Mouse (Mus musculus) layer of hippocampus, postnatal 25 days (tissue): Measurements from ENCODE around the gene Gm20458. TPM values are rescaled to one million over a fixed set of nuclear protein-coding genes. Genes with fewer than 3 reads are reported as not detected.

Experiments
- DNase-seq, 2 experiments: peaks; one replicate each; pipeline ENCODE4 v3.0.0; 2022; ENCODE audit warnings: mixed read lengths in 2 of 2, low spot score in 1 of 2; ENCODE audit errors: extremely low spot score in 1 of 2
- total RNA-seq, 2 experiments: library from RNA; stranded (reverse); gene quantifications; 2 replicates each; pipeline ENCODE4 v1.2.3; 2021

Gm20458 gene
- total RNA-seq, 2 experiments from 2014 or later, result 3.9 to 11.3 TPM

DNA sequence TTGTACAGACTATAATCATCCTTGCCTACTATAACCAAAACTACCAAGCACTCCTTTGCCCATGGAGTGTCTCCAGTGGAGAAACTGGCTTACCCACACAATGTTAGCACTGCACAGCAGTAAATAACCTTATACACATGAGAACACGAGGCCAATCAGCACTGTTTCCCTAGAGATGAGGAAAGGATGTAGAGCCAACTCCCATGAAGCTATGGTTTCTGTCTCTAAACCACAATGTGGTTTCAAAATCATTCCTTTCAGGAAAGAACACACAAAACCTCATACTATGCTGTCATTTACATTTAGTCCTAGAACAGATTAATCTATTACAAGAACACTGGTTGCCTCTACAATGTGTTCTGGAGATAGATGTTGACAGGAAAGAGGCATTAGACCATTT, 35.6 kb downstream of the Gm20458 start:
- no peak for DNase-seq

DNA sequence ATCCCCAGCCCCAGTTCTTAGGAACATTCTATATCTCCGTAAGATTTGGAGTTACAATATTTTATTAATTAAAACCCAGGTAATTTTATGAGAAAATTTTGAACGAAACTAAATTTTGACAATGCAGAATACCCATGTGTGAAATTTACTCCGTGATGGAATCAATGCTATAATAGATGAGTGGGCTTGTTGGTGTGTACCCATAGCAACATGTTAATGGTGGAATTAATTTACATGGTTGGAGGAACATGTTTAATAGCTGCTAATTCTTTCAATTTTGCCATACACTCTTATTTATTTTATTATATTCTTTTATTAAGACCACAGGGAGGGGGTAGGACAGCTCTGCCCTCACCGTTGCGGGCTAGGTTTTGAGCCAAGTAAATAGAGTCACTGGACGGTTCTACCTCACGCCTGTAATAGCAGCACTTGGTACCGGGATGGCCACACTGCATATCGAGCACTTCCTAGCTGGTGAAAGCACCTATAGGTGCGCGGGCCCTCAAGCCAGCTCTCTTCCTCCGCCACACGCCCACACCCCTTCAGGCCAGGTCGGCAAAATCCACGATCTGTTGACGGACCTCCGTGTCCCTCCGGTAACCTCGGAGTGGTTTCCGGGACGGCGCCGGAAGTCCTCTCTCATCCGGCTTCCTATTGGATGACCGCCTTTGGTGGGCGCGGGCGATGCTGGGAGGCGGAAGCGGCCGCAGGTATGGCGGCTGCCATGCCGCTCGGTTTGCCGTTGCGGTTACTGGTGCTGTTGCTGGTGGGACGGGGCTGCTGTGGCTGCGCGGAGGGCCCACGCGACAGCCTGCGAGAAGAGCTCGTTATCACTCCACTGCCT, 36.3 kb downstream of the Gm20458 start, which contains the start of gene Pigt:
TSS of gene Pigt (plus strand) at position 674 of the 844 bp plus-strand sequence.
- DNase-seq, result peak; percentile 74 to 78

DNA sequence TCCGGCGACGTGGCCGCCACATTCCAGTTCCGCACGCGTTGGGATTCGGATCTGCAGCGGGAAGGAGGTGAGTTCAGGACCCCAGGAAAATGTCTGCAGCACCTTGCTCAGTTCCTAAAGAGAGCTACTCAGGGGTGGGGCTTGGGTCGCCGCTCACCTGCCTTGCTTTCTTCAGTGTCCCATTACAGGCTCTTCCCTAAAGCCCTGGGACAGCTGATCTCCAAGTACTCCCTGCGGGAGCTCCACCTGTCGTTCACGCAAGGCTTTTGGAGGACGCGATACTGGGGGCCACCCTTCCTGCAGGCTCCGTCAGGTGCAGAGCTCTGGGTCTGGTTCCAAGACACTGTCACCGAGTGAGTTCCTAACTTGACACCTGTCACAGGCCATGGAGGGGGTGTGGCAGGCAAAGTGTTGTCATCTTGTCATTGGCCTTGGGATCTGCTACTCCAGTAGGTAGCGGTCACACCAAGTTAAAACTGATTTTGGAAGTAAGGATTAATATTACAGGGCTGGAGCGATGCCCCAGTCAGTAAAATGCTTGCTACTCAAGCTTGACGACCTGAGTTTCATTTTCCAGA, 37.0 kb downstream of the Gm20458 start:
- DNase-seq, result no peak

DNA sequence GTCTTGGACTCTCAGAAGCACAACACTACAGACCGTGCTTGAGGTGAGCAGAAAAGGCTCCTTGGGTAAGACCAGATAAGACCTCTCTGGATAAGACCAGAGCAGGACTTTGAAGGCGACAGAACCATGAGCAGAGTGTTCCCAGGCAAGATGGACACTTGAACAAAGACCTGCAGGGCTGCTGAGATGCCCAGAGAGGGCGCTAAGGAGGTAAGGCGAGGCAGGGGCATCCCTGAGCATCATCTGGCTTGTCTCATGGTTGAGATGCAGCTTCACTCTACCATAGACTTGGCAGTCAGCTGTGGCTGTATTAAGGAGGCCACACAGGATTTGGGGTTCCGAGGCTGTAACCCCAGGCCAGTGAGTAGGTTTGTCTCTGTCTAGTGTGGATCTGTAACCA, 38.5 kb downstream of the Gm20458 start:
- DNase-seq, result no peak

DNA sequence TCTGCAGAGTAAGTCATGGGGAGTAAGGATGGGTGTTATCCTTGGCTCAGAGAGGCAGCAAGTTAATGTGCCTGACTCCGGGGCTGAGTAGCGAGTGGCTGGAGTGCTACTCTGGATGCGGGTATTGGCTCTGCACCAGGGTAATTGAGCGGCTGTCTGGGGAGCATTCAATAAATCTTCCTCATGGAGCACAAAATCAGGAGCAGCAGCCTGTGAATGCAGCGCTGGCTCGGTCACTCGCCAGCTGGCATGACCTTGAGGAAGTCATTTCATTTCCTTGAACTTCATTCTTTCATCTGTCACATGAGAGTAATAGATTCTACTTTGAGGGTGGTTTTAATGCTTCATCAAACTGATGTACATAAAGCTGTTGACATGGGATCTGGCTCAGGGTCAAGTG, 39.7 kb downstream of the Gm20458 start:
- no peak for DNase-seq

DNA sequence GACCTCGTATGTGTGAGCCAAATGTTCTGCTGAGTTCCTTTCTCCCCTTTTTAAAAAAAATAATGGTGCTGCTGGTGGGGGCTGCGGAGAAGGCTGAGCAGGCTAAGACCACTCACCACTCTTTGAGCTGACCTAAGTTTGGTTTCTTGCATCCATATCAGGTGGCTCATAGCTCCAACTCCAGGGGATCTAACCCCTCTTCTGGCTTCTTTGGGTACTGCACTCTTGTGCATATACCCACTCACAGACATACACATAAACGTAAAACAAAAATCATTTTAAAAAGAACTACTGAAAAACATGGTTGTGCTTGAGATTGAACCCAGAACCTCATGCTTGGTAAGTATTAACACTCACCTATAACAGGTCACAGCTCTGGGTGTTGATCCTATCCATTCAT, 44.2 kb downstream of the Gm20458 start:
- DNase-seq, result no peak

DNA sequence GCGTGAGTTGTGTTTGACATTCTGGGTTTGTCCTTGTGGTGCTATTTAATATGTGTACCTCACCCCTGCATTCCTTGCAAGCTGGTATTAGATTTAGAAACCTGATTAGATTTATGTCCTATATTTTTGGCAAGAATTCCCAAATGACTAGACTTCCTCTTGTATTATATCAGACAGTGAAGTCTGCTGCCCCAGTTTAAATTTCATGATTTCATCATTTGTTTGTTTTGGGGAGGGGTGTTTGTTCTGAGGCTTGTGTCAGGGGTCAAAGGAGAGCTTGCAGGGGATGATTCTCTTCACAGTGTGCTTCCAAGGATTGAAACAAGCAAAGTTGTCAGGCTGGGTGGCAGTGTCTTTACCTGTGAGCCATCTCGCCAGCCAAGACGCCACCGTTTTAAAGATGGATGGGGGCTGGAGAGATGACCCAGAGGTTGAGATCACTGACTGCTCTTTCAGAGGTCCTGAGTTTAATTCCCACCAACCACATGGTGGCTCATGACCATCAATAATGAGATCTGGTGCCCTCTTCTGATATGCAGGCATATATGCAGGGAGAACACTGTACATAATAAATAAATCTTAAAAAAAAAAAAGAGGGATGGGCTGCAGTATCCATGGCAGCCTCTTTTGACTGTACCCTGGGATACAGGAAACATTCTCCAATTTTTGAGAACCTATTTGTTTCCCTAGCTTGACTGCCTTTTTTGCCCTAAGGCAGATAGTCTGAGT, 45.0 kb downstream of the Gm20458 start:
- no peak for DNase-seq

DNA sequence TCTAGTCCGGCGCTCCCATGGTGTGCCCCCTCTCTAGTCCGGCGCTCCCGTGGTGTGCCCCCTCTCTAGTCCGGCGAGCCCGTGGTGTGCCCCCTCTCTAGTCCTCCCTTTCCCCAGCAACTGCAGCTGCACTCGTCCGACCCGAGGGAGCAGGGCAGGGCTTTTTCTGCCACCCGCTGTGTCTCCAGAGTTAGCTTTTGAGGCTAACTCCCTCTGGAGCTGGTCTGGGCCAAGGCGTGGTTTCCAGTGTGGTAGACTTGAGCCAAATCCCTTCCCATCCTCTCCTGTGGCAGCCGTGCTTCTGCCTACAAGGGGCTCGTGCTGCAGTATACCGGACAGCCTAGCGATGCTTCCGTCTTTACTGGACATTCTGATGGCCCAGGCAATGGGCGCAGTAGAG, 47.0 kb downstream of the Gm20458 start:
- no peak for DNase-seq

DNA sequence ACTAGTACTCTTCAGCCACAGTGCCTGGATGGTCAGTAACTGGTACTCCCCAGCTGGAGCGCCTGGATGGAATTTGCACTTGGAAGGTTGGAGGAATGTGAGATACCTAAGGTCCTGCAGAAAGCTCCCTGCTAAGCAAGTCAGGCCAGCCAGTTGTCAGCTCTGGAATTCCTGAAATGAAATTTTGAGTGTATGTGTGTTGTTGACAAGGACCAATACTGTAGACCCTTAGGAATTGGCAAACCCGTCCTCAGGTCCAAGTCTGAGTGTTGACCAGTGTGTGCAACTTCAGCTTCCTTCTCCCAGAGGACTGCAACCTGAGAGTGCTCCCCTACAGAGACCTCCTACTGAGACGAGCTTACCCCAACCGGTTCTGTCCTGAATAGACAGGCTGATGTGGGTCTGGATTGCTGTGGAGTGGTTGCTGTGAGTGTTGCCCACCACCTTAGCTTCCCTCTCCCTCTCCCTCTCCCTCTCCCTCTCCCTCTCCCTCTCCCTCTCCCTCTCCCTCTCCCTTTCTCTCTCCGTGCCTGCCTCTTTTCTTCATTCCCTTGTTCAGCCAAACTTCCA, 49.9 kb downstream of the Gm20458 start:
- DNase-seq, result no peak

DNA sequence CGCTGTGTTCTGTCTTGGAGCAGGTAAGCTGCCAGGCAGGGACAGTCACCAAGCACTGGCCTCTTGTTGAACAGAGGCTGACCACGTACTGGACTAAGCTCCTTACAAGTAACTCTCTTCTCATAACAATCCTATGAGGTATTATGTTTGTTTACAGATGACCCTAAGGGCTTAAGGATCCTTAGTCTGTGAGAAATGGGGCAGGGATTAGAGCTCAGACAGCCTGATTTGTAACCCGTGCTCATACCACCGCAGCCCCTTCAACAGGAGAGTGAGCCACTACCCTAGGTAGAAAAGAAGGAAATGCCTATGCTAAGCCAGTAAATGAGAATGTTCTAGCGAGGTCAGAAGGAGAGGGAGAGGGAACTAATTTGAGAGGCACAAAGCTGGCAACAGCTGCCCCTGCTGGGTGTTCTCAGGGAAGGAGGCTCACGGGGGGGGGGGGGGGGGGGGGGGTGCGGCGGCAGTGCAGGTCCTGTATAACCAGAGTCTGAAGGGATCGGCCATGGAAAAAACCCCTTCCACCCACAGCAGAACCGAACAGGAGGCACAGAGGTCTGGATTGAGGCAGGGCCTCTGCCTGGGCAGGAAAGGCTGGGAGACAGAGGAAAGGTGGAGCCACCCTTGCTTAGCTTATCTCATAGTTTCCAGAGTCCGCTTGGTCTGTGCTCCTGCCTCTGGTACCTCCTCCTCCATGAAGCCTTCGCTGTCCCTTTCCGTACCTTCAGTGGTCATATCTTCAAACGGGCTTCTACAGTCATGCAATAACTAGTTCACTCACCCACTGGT, 51.5 kb downstream of the Gm20458 start:
- DNase-seq, result no peak

DNA sequence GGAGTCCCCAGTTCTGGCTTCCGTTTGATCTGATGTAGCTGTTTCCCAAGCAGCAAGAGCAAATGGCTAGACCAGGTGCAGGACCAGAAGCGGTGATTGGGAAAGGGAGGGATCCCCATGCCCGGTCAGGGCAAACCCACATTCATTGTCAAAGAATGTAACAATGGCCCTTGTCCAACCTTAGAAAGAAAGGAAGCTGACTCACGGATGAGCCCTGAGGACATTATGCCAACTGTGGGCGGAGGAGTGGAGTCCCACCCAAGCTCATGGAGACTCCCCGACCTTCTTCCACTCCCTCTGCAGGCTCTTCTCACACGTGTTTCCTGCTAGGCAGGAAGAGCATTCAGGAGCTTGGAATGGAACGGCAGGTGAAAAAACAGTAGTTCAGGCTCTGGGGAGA, 52.6 kb downstream of the Gm20458 start:
- DNase-seq, result no peak

DNA sequence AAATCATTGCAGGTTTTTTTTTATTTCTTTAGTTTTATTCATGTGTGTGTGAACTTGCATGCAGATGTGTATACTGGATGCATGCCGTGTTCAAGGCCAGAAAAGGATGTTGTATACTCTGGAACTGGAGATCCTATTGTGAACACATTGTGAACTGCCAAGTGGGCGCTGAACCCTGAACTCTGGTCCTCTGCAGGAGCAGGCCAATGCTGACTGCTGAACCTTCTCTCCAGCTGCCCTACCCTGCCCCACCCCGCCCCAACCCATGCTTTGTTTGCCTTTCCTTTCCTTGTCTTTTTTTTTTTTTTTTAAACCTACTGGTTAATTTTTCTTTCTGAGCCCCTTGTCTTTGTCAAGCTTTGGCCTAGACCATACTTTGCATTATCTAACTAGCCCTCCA, 54.1 kb downstream of the Gm20458 start:
- DNase-seq, result no peak

DNA sequence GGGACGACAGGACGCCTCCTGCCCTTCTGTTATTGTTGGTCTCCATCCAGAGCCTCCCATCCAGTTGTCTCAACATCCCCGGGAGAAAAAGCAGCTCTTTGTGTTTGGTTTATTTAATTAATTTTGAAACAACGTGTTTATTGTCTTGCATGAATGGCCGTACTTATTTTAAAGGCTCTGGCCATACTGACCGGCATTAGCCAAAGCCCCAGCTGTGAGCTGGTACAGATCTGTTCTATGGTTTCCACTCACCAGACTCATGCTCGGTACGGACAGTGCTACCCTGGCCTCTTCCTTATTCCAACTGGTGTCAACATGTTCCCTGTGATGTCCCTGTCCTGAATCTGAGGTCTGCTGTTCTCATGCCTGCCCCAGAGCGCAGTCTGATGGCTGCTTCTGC, 55.1 kb downstream of the Gm20458 start:
- no peak for DNase-seq

DNA sequence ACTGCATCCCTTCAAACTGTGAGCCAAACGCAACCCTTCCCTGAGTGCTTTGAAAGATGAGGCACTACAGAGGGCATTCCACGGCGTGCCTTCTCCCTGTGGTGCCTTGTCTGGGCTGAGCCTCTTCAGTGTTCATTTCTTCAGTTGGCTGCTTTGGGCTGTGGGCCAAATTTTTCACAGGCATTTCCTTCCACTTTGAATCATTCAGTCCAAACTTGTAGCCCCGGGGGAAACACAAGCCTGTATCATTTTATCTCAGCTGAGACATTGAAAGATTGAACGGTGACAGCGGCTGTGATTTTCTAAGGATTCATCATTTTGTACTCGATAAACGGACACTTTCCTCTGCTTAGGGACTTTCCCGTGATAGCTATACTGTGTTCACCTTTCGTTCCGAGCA, 55.8 kb downstream of the Gm20458 start:
- no peak for DNase-seq

DNA sequence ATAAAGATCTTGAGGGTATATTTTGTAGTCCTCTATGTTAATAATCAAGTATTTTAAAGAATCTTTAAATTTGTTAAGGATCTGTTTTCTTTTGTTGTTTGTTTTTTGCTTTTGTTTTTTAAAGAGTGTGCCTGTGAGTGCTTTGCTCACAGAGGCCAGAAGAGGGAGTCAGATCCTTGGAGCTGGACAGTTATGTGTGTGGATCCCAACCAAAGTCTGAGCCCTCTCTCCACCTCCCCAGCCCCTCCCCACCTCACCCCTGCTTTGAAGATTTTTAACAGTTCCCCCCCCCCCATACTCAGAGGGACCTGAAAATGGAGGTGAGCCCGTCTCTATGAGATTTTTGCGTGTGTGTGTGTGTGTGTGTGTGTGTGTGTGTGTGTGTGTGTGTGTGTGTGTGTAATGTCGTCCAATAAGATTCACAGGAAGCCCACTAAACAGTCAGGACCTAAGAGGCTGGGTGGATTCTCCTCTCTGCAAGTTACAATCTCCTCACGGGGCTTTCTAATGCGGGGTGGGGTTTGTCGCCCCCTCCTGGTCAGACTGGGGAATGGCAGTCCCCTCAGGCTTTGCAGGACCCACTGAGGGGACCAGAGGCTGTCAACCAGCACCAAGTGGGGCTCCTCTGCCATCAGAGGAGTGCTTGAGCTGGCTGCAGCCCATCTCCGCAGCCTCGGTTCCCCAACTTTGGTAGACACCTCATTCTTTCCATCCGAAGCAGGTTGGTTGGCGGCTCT, 56.9 kb downstream of the Gm20458 start:
- peak in 1 of 2 experiments; percentile 40 for DNase-seq

DNA sequence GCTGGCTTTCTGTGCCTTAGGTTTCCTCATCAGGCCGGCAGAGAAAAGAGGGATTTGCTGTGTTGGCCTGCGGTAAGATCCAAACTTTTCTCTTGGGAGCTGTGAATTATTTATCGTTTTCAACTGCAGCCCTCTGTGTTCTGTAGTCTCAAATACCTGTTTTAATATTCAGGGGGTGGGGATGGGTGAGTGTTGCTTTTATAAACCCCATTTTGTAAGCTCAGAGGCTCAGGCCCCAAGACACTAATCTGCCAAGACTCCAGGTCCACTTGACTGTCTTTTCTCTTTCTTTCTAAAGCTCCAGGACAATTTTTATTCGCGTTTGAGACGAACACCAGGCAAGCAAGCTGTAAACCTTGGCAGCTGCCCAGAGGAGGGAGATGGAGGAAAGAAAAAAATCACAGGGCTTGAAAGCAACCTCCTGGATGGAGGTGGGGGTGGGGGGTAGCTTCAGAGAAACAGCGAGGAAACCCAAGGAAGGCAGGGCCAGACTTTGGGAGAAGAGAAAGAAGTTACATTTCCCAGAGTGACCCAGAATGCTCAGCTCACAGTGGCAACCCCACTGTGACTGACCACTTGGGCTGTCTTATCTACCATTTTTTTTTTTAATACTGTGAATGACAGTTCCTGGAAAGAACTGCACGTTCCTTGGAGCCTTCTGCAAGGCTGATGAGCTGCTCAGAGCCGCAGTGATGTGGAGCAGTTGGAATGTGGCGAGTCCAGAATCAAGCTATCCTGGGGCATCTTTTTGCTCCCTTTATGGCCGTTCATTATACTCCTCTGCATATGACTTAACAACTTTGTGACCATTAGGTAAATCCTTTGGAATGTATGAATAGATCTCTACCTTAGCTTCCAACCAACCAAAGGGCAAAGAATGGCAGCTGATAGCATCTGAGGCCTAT, 57.8 kb downstream of the Gm20458 start:
- DNase-seq, result no peak

DNA sequence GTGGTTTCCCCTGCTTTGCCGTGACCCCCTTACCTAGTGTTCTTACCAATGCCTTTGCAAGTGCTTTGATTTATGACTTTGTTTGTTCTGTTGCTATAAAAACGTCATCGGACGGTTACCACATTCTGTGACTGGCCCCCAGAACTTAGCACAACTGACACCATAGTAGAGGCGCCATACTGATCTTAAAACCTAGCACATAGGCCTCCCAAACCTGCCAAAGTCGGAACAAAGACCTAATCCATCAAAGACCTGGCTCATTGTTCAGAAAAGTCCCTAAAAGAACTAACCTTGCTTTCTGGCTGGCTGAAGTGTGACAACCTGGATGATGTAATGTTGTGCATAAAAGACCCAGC, 58.4 kb downstream of the Gm20458 start:
- no peak for DNase-seq

DNA sequence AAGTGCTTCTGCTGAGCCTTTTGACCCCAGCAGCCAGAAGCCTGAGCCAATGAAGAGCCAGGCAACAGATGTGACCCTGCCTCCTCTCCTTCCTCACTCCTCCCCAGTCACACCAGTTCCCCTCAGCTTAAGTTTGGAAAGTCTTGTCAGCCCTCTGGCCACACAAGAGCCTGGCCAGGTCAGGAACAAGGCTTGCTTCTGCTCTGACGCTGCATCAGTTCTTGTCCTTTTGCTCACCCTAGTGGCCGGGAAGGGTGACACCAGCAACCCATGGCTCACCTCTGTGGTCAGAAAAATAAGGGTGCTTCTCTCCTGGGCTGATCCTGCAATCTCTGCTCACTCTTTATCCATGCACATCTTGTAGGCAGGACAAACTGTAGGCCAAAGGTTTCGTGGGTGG, 60.0 kb downstream of the Gm20458 start:
- DNase-seq, result no peak

DNA sequence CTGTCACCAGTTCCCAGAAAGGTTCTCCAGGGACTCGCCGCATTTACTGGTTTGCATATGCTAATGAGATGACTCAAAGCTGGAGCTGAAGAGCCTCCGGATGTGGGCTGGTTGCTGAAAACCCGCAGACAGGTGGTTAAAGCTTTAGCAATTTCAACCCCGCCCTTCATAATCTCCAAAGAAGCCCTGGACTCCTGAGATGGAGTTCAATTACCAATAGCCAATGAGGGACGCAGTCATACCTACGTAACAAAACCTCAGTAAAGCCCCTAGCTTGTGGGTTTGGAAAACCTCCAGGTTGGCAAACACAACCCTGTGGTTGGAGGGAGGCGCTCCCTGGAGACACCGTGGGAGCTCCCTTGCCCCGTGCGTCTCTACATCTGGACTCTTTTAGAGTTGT, 61.1 kb downstream of the Gm20458 start:
- no peak for DNase-seq
